Mouse (Mus musculus): ENCODE data around the gene Zfp831.

DNA sequence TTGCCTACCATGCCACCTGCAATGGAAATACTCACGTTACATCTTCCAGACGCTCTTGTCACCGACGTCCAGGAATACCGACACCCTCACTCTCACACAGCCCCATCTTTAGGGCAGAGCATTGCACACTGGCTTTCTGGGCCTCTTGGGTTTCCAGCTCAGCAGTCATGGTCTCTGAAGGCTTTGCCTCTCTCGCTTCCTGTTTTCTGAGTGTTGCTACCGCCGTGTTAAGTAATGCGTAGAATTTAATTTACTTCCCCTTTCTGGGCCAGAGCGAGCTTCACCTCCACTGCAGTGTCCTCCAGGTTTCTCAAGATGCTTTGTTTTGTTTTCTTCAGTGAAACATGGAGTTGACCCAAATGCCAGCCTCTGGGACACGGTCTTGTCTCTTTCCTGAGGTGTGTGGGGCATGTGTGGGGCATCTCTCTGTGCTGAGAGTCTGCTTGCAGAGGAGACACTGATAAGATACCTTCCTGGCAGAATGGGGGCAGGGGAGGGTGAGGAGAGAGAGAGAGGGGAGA is 29.4 kb upstream of the Zfp831 start:
- TF ChIP-seq TAL1 (conservative IDR thresholded peaks at IDR 0.05; ENCODE audit: low read depth, low read length) (no peak), CTCF (IDR thresholded peaks at IDR 0.05; ENCODE audit: low read depth, low read length) (no peak)

Measured in G1E (cell line).